Mouse (Mus musculus): ENCODE data around the gene Psma7. TPM values are rescaled to one million over a fixed set of nuclear protein-coding genes. Genes with fewer than 3 reads are reported as not detected.

Psma7 gene
- total RNA-seq, 2 experiments from 2014 or later, result 167 to 177 TPM

DNA sequence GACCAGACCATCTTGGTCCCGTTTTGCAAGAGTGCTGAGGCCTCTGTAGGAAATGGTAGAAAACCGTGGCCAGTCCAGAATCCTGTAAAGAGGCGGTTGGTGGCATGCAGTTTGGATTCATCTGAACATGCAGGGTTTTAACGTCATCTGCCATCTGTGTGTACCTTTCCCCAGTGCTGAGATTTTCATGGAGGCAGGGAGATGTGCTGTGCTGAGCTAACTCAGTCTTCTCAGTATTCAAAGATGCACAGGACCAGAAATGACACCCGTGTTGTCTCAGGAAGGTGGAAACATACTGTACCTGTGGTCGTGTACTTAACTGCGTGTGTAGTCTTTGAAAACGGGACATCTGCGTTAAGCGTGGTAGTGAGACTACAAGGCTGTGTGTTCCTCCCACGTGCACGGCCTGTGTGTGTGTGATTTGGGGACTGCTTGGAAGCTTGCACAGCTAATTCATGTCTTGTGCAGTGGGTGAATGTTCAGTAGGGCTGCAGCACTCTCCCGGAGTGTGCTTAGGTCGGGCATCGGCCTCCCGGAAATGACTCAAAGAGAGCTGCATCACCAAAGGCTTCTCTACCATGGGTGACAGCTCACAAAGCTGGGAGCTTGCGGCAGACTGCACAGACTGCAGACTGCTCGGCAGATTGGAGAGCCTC, 5.9 kb upstream of the Psma7 start:
- intact Hi-C loops (cut with DNase I), result no loop called here
- DNase-seq, result no peak

DNA sequence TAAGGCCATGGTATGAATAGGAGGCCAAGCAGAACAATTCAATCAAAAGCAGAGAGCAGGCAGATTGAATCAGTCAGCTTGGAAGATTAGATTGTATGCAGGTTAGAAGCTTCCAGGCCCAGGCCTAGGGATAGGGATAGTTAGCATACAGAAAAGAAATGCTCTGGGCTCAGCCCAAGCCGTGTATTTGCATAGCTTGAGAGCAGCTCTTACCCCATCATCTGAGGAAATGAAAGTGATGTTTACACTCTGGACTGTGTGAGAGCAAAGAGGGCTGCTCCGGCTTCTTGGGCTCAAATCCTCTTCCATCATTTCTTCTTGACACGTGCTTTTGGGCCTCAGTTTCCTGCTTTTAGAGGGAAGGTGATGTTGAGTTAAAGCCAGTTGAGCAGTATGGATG, 5.3 kb upstream of the Psma7 start:
- intact Hi-C loops (cut with DNase I), result no loop called here
- no peak for DNase-seq

DNA sequence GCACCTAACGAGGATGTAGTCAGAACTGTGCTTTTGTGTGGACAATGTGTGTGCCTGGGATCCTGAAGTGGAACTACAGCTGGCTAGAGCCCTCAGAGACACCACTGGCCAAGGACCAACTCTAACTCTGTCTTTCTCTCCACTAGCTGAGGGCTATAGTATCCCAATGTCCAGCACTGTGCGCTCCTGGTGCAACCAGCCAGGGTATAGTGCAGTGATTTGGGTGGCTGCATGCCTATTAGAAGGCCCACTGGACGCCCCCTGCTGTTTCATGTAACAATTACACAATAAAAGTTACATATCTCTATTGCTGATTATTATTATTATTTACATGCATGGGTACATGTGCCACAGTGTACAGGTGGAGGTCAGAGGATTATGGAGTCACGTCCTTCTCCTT, 3.0 kb upstream of the Psma7 start:
- intact Hi-C loops (cut with DNase I), result no loop called here
- DNase-seq, result peak in 1 of 2 experiments; percentile 59

DNA sequence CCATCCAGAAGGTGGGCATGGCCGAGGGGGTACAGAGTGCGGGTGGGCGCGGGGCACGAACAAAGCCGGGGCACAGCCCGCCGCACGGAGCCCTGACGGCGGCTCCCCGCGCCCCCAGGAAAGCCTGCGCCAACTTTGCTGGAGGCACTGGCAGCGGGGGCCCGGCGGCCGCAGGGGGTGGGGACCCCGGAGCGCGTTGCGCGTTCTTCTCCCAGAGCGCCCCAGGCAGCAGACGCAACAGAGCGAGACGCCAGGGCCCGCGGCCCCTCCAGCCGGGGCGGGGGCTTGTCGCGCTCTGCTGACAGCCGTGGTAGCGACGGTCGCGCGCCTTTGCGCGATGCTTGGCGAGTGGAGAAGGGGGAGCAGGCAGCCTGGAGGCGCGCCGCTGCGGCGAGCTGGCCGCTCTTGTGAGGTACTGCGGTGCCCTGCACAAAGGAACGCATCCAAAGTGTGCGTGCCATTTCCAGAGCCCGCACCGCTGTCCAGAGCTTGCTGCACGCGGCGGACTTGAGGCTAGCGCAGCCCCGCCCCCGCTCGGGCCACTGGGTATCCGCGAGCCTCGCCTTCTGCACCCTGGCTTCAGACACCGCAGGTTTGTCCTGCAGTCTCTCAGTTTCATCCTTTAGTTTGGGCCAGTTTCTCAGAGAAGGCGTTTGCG, 754 bp upstream of the Psma7 start:
- DNase-seq, result peak; percentile 58 to 75
- intact Hi-C loops (cut with DNase I), result loop anchor here (2.0 kb wide), 1 partner anchor 66 kb away; the partner anchor contains the start of gene Taf4

DNA sequence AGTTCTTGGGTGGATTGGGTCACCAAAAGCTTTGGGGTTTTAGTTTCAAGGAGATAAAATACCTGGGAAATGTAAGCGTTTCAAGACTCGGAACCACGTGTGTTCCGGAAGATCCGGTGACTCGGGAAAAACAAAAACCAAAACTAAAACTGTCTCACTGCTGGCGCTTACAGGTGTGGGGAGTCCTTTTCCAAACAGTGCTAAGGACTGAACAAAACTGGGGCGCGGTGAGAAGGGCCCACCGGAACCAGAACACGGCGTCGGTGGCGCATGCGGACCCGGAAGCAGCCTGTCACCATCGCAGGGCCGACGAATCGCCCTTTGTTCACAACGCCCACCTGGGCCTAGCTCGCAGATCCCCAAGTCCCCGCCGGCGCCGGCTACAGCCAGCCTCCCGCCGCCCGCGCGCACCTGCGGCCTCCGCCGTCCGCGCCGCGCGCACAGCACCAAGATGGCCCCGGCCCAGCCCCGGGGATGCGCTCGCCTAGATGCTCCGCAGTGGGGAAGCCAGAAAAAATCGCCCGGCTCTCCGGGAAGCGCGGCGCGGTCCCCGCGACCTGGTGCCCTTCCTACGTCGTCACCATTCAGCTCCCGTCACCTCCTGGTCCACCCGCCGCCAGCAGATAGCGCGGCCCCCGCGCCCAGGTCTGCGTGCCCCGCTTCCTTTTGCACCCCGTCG, 517 bp downstream of the Psma7 start:
- intact Hi-C loops (cut with DNase I), result loop anchor here (2.0 kb wide), 2 partner anchors 15 to 65 kb away; partner anchors contain the start of gene Taf4
- DNase-seq, result peak in 1 of 2 experiments; percentile 42

DNA sequence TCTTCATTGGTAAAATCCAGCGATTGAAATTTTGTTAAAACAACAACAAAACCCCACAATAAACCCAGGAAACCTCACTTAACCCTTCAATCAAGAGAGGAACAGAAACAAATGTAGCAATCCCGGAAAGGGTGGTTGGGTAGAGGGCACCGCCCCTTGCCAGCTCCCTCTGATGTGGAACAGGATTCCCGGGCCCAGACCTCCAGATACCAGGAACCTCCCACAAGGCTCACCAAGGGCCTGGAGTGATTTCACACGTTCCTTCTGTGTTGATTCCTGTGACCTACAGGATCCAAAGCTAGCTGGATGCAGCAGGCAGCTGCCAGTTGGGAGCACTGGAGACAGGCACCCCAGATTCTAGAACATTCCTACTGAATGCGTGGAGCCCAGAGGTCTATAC, 1.8 kb downstream of the Psma7 start:
- no peak for DNase-seq
- intact Hi-C loops (cut with DNase I), result loop anchor here (2.0 kb wide), 1 partner anchor 14 kb away; no protein-coding TSS in a partner anchor

DNA sequence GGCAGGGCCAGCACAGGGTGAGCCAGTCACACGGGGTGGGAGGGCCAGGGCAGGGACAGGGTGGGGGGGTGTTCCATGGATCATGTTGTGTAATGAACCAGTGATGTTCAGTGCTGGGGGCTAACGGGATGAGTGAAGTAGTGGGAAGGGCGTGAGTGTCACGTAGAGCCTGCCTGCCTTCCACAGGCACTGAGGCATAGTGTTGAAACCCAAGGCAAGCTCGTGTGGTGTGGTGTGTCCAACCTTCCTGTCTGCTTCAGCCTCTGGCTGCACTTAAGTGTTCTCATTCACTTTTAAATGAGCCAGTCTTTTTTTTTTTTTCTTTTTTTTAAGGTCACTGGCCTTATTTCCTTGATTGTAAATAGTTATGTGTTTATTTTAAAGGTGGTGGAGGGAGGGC, 7.5 kb downstream of the Psma7 start:
- intact Hi-C loops (cut with DNase I), result no loop called here
- no peak for DNase-seq

DNA sequence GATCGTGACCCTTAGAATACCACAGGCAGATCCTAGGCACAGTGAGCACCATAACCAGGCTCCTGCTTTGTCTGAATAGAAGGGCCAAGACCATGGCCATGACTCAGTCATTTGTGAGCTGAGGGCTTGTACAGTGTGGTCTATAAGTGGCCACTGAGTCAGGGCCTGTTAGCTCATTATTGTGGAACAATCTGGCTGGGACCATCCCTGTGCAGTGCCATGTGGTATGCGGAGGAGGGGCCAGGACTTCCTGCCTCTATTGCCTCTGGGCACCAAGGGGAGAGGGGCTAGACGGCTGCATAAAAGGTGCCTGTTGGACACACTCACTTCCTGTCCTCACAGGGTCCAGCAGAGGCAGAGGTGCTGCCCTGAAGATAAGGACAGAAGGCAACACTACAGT, 8.3 kb downstream of the Psma7 start:
- intact Hi-C loops (cut with DNase I), result no loop called here
- no peak for DNase-seq

DNA sequence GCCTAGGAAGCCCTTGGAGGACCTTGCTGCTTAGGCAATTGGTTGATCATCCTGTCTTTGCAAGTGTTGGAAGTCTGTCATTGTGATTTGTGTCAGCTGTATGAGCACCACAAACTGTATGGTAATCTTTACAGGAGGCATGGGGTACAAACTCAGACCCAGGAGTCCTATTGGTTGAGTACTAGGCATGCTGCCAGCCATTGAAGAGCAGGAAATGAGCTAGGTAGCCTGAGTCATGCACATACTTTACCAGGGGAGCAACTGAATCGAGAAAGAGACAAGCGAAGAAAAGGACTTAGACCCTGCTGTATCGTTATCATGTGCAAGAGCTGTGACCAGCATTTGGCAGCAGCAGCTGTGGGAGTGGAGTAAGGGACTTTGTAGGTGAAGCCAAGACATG, 9.3 kb downstream of the Psma7 start:
- DNase-seq, result no peak
- intact Hi-C loops (cut with DNase I), result no loop called here

DNA sequence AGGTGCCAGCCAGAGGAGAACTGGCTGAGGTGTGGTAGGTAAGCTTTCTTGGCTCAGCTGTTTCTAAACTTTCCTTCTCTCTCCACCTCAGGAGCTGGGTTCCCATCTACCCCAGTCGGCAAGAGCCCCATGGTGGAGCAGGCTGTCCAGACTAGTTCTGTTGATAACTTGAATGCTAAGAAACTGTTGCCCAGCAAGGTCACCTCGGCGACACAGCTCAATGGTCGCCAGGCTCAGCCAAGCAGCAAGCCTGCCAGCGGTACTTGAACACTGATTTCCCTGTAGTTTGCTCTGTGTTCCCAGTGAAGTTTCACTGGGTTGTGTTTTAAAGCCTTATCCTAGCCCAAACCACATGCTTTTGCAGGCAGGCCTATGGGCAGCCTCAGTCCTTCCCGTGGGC, 11.0 kb downstream of the Psma7 start:
- intact Hi-C loops (cut with DNase I), result no loop called here
- DNase-seq, result no peak

DNA sequence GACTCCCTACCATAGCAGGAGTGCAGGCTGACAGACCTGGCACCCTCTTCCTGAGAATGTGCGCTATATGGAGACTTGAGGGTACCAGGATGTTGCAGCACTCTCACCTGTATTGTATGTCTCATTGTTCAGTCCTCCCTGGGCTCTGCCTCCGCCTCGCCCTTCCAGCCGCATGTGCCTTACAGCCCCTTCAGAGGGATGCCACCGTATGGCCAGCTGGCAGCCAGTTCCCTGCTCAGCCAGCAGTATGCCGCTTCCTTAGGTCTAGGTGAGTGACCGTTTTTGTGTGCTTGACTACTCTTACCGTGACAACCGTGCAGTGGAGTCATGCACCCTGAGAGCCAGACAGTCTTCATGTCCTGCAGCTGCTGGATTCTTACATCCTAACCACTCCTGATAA, 14.5 kb downstream of the Psma7 start:
- no peak for DNase-seq
- intact Hi-C loops (cut with DNase I), result loop anchor here (2.0 kb wide), 1 partner anchor 13 kb away; no protein-coding TSS in a partner anchor

DNA sequence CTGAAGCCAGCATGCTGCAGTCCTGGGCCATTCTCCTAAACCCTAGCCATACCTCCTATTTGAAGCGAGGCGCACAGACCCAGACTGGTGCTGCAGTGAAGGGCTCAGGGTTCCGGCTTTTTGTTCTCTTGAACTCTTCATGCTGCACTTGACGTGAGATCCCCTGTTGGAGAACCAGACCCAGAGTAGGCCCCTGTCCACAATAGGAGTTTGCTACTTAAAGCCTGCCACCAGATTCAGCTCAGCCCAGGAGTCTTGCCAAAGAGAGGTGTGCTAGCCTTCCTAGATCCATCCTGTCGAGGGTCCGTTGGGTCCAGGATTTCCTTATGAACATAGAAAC, 16.4 kb downstream of the Psma7 start:
- no peak for DNase-seq
- intact Hi-C loops (cut with DNase I), result loop anchor here (2.0 kb wide), 1 partner anchor 15 kb away; no protein-coding TSS in a partner anchor

DNA sequence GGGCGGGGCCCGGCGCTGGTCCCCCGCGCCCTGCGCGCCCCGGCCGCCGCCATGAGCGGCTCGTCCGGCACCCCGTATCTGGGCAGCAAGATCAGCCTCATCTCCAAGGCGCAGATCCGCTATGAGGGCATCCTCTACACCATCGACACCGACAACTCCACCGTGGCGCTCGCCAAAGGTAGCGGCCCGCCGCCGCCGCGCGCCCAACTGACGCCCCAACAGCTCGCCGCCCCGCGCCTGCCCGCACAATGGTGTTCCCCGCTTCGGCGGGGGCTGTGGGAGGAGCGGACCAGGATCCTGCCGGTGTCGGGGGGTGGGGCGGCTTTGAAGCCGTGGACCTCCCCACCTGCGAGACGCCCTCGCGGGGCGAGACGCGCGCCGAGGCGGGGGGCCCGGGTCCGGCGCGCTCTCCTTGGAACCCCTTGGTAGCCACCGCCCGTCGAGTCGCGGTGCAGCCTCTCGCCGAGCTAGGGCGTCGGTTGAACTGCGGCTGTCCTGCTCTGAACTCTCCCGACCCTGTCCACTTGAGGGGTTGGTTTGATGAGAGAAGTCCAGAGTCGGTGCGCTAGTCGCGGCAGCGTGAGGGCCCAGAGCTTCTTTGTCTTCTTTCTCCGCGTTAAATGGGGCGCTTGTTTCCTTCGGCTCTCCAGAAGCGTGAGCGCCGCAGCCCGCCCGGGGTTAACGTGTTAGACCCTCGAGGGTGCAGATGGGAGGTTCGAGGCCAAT, 16.9 kb downstream of the Psma7 start:
- intact Hi-C loops (cut with DNase I), result no loop called here

DNA sequence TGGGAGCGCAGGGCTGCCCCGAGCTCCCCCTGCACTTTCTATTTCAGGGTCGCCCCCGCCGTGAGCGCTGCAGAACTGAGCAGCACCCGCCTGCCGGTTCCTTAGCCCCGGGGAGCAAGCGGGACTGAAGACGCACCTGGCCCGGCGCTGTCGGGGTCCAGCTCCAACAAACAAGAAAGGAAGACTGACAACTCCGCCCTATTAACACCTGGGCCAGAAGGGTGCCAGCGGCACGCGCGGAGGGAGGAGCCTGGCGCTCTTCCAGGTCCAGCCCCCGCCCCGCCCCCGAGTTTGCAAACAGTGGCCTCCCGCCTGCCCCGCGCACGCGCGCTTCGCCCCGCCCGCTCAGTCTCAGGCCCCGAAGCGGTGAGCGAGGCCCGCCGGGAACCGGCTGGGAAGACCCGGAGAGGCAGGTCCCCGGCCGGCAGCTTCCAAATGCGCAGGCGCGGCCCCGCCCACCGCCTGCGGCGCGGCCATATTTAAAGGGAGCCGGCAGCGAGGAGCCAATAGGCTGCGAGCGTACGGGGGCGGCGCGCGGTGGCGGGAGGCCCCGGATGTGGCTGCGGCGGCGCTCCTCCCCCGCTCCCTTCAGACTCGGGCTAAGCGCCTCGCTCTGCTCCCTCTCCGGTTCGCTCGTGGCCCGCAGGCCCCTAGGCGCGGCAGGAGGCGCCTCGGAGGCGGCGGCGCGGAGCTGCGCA, 17.7 kb downstream of the Psma7 start, which contains the start of gene Lsm14b:
Gene Lsm14b, plus strand, starts transcription at position 587 of the 698 bp plus-strand sequence.
- intact Hi-C loops (cut with DNase I), result loop anchor here (1.0 kb wide), 1 partner anchor 47 kb away; no protein-coding TSS in a partner anchor
- peak; percentile 99 to 100 for DNase-seq

More for the DNA sequence above, 16.9 kb downstream of the Psma7 start:
- DNase-seq, result peak; percentile 57 to 58

DNA sequence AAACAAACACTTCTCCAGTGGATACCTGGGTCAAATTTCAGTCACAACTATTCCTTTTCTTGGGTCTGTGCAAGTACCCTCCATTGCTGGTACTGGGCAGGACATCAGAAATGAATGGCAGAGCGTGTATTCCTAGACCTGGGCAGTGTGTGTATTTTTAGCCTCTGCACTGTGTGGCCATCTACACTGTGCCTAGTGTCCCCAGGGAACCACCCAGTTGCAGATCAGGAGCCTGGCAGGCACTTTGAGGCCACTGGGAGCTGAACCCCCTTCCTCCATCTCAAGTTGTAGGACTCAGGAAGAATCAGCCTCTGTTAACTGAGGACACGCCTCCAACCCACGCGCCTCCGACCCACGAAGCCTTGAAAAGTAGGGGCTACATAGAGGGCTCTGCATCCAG, 19.5 kb downstream of the Psma7 start:
- no peak for DNase-seq
- intact Hi-C loops (cut with DNase I), result no loop called here

DNA sequence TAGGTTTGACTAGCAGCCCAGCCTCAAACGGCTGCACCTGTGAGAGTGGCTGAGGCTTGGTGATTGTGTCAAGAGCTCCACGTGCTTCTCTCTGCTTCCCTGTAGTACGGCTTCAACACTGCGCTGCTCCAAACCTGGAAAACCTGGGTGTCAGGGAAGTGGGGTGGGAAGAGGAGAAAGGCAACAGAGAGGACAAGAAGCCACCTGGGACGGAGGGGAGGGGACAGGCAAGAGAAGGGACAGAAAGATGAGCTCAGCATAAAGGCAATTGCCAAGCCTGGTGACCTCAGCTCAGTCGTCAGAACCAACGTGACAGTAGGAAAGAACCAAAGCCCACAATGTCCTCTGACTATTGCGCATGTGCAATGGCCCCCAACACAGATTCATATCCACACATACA, 21.3 kb downstream of the Psma7 start:
- no peak for DNase-seq
- intact Hi-C loops (cut with DNase I), result no loop called here

DNA sequence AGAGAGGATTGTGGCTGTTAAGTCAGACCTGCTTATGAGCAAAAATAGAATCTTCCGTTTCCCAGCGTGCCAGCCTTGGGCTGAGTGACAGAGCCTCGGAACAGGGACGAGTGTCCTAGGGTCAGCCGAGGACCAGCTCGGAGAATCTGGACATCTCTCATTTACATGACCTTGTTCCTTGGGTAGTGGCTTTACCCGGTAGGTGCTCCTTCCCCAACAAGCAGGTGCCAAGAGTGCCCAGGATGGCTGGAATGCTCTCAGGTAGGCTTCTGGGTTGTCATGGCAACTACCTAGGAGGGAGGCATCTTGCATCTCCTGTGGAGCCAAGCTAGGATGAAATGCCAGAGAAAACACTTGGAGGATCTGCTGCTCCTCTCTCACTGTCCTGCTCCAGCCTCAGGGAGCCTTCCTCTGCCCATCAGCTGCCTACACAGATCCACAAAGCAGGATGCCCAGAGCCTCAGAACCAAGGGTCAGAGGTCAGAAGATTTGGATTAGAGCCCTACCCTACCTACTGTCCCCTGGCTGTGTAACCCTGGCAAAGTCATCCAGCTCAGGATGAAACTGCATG, 22.1 kb downstream of the Psma7 start:
- no peak for DNase-seq
- intact Hi-C loops (cut with DNase I), result no loop called here

DNA sequence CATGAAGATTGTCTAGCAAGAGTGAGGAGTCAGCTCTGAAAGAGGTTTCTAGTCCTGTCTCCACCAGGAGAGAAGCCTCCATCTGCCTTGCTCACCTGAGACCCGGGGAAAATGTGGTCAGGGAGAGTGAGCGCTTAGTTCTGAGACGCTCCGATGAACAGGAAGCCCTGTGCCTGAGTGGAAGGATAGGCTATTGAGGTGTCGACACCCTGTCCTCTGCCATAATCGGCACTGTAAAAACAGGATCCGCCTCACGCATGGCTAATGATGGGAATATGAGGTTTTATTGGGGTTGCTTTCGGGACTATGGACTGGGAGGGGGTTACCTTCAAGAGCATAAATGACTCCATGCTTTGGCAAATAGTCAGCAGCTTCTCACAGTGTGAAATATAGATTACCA, 23.7 kb downstream of the Psma7 start:
- DNase-seq, result no peak
- intact Hi-C loops (cut with DNase I), result no loop called here

DNA sequence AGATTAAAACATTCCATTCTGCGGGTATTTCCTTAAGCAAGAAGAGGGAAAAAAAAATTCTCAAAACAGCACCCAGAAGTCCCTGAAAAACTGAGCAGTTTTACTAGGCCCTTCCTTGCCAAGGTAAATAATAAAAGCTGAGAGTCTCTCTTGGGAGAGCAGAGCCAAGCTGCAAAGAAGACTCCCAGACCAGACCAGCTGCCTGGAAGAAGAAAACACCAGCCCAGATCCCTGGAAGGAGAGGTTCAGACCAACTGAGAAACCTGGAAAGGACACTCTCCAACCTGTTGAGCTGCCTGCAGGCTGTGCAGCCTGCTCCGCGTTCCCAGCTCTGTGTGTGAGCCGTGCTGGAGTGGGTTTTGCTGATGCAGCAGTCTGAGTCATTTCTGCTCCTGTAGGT, 24.6 kb downstream of the Psma7 start:
- no peak for DNase-seq
- intact Hi-C loops (cut with DNase I), result no loop called here

DNA sequence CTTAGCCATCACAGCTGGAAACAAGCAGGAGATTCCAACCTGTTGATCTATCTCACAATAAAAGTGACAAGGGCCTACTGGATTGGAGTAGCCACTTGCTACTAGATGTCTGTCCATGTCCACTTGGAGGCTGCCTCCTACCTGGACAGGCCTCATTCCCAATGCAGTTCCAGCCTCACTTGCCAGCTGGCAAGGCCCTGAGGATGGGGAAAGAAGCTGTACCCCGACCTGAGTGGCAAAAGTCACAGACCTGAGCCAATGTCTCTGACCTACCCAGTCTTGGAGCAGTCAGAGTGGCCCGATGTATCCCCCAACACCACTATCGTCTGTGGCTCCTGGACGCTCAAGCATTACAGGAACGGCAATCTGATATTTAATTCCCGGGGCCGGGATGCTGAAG, 28.5 kb downstream of the Psma7 start:
- DNase-seq, result no peak
- intact Hi-C loops (cut with DNase I), result no loop called here
